8 mouse cellular contexts compared by ENCODE assay signal in the genomic region with DNA sequence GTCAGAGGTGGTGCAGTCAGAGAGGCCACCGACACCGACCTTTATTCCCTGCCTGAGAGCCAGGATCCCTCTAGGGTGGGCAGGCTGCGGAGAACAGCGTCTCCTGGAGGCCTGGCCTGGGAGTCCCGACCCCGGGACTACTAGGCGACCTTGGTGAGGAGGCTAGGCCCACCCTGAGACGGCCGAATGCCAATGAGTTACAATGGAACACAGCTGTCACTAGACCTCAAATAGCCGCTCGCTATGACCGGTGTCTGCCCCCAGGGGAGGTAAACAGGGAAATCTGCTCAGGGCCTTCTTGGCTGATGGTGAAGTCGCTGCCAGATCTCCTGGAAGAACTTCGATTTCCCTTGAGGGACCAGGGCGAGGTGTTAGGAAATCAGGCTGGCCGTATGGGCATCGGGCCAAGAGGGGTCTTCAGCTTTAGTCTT. TPM values are rescaled to one million over a fixed set of nuclear protein-coding genes. Genes with fewer than 3 reads are reported as not detected.
DNase-seq lines count a peak whose midpoint lies in the region; ATAC-seq and TF ChIP-seq lines count a peak whose summit lies in the region.

No protein-coding gene starts in this region.

- H3K4me2 ChIP-seq in heart, postnatal 0 days (ENCODE audit: low read depth, low read length): peak overlapping the region; percentile 67

- DNase-seq in cerebellum, adult 8-10 months: no peak
- peak; percentile 62 for DNase-seq in forebrain, embryonic 10.5 days (ENCODE audit: extremely low spot score, low spot score)
- DNase-seq in heart, postnatal 0 days (ENCODE audit: low spot score): peak; percentile 76
- DNase-seq in kidney, postnatal 25 days: peak; percentile 34 to 74
- peak; percentile 79 for DNase-seq in lung, postnatal 10 days
- peak; percentile 74 for DNase-seq in retina, embryonic 14.5 days (ENCODE audit: low spot score)

- H3K27ac ChIP-seq in bone marrow macrophage, adult 2 months (ENCODE audit: insufficient read depth, low read depth, low read length): peak overlapping the region; percentile 24; the same call in 1 of the 2 replicates
- H3K27ac ChIP-seq in forebrain, embryonic 10.5 days: peak overlapping the region; percentile 93
- H3K27ac ChIP-seq in heart, postnatal 0 days (ENCODE audit: low read depth): peak overlapping the region; percentile 92

- H3K27me3 ChIP-seq in forebrain, embryonic 10.5 days (ENCODE audit: poor library complexity, severe bottlenecking): no peaks in the 10 kb centered on the region
- no peaks in the 10 kb centered on the region for H3K27me3 ChIP-seq in heart, postnatal 0 days (ENCODE audit: control insufficient read depth, insufficient read depth, low read length)

- TF ChIP-seq CTCF in bone marrow macrophage, adult 2 months (IDR thresholded peaks at IDR 0.05; ENCODE audit: low read depth, low read length): peak; percentile 37
- TF ChIP-seq CTCF in heart, postnatal 0 days (IDR thresholded peaks at IDR 0.05; ENCODE audit: low read depth): peak; percentile 51

- no peak for TF ChIP-seq EP300 in heart, postnatal 0 days (IDR thresholded peaks at IDR 0.05; ENCODE audit: low read depth)

- 12% methylated on average over 17 of the region's 17 CpGs for WGBS in forebrain, embryonic 10.5 days
- WGBS in heart, postnatal 0 days: 3% methylated on average over 17 of the region's 17 CpGs

- peak; percentile 15 for ATAC-seq in cerebellum, adult (ENCODE audit: insufficient number of reproducible peaks, low FRiP score, low TSS enrichment)
- peak; percentile 68 for ATAC-seq in heart, postnatal 0 days (ENCODE audit: insufficient read depth, low read depth)

- peaks cover 43% of the 10 kb centered on the region for H3K36me3 ChIP-seq in forebrain, embryonic 10.5 days (replicated peaks)
- peaks cover 30% of the 10 kb centered on the region for H3K36me3 ChIP-seq in heart, postnatal 0 days (replicated peaks; ENCODE audit: control insufficient read depth, insufficient read depth, low read length)

- H3K9me3 ChIP-seq in forebrain, embryonic 10.5 days: no peaks in the 10 kb centered on the region
- no peaks in the 10 kb centered on the region for H3K9me3 ChIP-seq in heart, postnatal 0 days (replicated peaks; ENCODE audit: control insufficient read depth, low read length)

- H3K4me1 ChIP-seq in bone marrow macrophage, adult 2 months (ENCODE audit: control insufficient read depth, insufficient read depth, low read length): peaks cover 42% of the 10 kb centered on the region
- peaks cover 58% of the 10 kb centered on the region for H3K4me1 ChIP-seq in forebrain, embryonic 10.5 days
- H3K4me1 ChIP-seq in heart, postnatal 0 days (ENCODE audit: control insufficient read depth, insufficient read depth): peaks cover 35% of the 10 kb centered on the region

- TF ChIP-seq POLR2A in bone marrow macrophage, adult 2 months (IDR thresholded peaks at IDR 0.05; ENCODE audit: borderline replicate concordance, low read depth, low read length): no peak

- H3K4me3 ChIP-seq in bone marrow macrophage, adult 2 months (ENCODE audit: insufficient read depth, low read length): peak overlapping the region; percentile 84
- H3K4me3 ChIP-seq in forebrain, embryonic 10.5 days: peak overlapping the region; percentile 85
- H3K4me3 ChIP-seq in heart, postnatal 0 days (ENCODE audit: low read depth, low read length): peak overlapping the region; percentile 83

- H3K9ac ChIP-seq in heart, postnatal 0 days (replicated peaks; ENCODE audit: low read depth, low read length): peak overlapping the region; percentile 88

RNA-seq across cellular contexts. Expression of a gene that starts 0.7 kb away (rescaled TPM):
- 18.5 and 20.2 TPM in 2 replicates for polyA plus RNA-seq in bone marrow macrophage, adult 2 months (2012; ENCODE audit: insufficient read depth, insufficient read length, missing spikeins)
- 25.8 and 29.6 TPM in 2 replicates for polyA plus RNA-seq in forebrain, embryonic 10.5 days (2016; fragmentation: Nextera tagmentation; extraction: Ambion mirVana)
- 21.9 and 40.1 TPM in 2 replicates for total RNA-seq in heart, postnatal 0 days (2014; rRNA removed; ENCODE audit: low replicate concordance)
- polyA plus RNA-seq in heart, postnatal 0 days (2015; fragmentation: Nextera tagmentation; extraction: Ambion mirVana): 12.4 and 14.3 TPM in 2 replicates

RNA-seq across cellular contexts. Expression of a gene that starts 9.1 kb away (rescaled TPM):
- polyA plus RNA-seq in bone marrow macrophage, adult 2 months (2012; ENCODE audit: insufficient read depth, insufficient read length, missing spikeins): 20.7 and 22.8 TPM in 2 replicates
- polyA plus RNA-seq in forebrain, embryonic 10.5 days (2016; fragmentation: Nextera tagmentation; extraction: Ambion mirVana): 160 and 162 TPM in 2 replicates
- 37.7 and 38.9 TPM in 2 replicates for total RNA-seq in heart, postnatal 0 days (2014; rRNA removed; ENCODE audit: low replicate concordance)
- 28.6 and 32.0 TPM in 2 replicates for polyA plus RNA-seq in heart, postnatal 0 days (2015; fragmentation: Nextera tagmentation; extraction: Ambion mirVana)

RNA-seq across cellular contexts. Expression of a gene that starts 50.8 kb away (rescaled TPM):
- 3.4 and 3.7 TPM in 2 replicates for polyA plus RNA-seq in bone marrow macrophage, adult 2 months (2012; ENCODE audit: insufficient read depth, insufficient read length, missing spikeins)
- polyA plus RNA-seq in forebrain, embryonic 10.5 days (2016; fragmentation: Nextera tagmentation; extraction: Ambion mirVana): 5.1 and 5.5 TPM in 2 replicates
- 2.3 and 3.7 TPM in 2 replicates for total RNA-seq in heart, postnatal 0 days (2014; rRNA removed; ENCODE audit: low replicate concordance)
- polyA plus RNA-seq in heart, postnatal 0 days (2015; fragmentation: Nextera tagmentation; extraction: Ambion mirVana): 1.5 TPM in 2 replicates

Comparison
In these comparisons a context has a peak if more than half of its experiments do, and no peak if none do; other contexts are left out.
1. H3K27ac ChIP-seq: peak in every context shown above with its lines; median percentile 93 in forebrain, embryonic 10.5 days; 92 in heart, postnatal 0 days; 24 in bone marrow macrophage, adult 2 months.